Mouse (Mus musculus) neural tube, embryonic 12.5 days (tissue): ENCODE data around the gene Gse1. TPM values are rescaled to one million over a fixed set of nuclear protein-coding genes. Genes with fewer than 3 reads are reported as not detected.
A peak's percentile ranks its signal among the peaks of the same experiment; 100 is the strongest.

Source experiments
- ATAC-seq: fragments of 200-750 bp; cut with Nextera tagmentation; 2 replicates; pipeline ENCODE4 v1.8.0; 2017; ENCODE audit warnings: low read depth, mild to moderate bottlenecking, moderate TSS enrichment, moderate library complexity; ENCODE audit not compliant: low FRiP score
- H3K27ac ChIP-seq: fragments of 300-500 bp; sonication (generic); 2 replicates; pipeline ENCODE4 v1.5.1; 2016
- H3K27me3 ChIP-seq: fragments of 300-500 bp; sonication (generic); replicated peaks from 2 replicates; pipeline ENCODE4 v1.6.1; 2016; ENCODE audit warnings: mild to moderate bottlenecking
- H3K36me3 ChIP-seq: fragments of 300-500 bp; sonication (generic); 2 replicates; pipeline ENCODE4 v1.6.1; 2016; ENCODE audit warnings: mild to moderate bottlenecking
- H3K4me1 ChIP-seq: fragments of 300-500 bp; sonication (generic); 2 replicates; pipeline ENCODE4 v1.6.1; 2016
- H3K4me2 ChIP-seq: fragments of 300-500 bp; sonication (generic); replicated peaks from 2 replicates; pipeline ENCODE4 v1.6.1; 2016; ENCODE audit warnings: mild to moderate bottlenecking
- H3K4me3 ChIP-seq: fragments of 300-500 bp; sonication (generic); 2 replicates; pipeline ENCODE4 v1.5.1; 2016
- H3K9ac ChIP-seq: fragments of 300-500 bp; sonication (generic); 2 replicates; pipeline ENCODE4 v1.6.1; 2016; ENCODE audit warnings: mild to moderate bottlenecking
- H3K9me3 ChIP-seq: fragments of 300-500 bp; sonication (generic); 2 replicates; pipeline ENCODE4 v1.6.1; 2016; ENCODE audit warnings: mild to moderate bottlenecking
- WGBS: fragments of 180-500 bp; shearing (Covaris S2); methylation state at CpG from one replicate; pipeline ENCODE4 v1.1.7; 2016; 5-methylcytosine and 5-hydroxymethylcytosine counted together
- polyA plus RNA-seq: library from polyadenylated mRNA; unstranded; fragments of >200 nt; fragmentation: Nextera tagmentation; extraction: Ambion mirVana; gene quantifications from 2 replicates; pipeline ENCODE4 v1.2.1, GENCODE M21; 2016

Gse1 gene
- polyA plus RNA-seq, 1 experiment from 2014 or later = 26.0 TPM

- Histone ChIP-seq H3K4me3 (no peak overlapping the region), H3K9ac (no peak overlapping the region), H3K27me3 (no peaks in the 10 kb centered on the region), H3K4me1 (peaks cover 98% of the 10 kb centered on the region), H3K9me3 (no peaks in the 10 kb centered on the region), H3K27ac (0 out of 2 replicates have a peak overlapping the region, but pooled peaks have one; percentile 23), H3K4me2 (0 out of 2 replicates have a peak overlapping the region, but pooled peaks have one; percentile 4), H3K36me3 (no peaks in the 10 kb centered on the region)
- no peak for ATAC-seq
- WGBS = 72% methylated on average over 9 of the region's 9 CpGs
Observed at GRCm38 (mm10) chr8:120547562-120547961, 319.3 kb downstream of the Gse1 start.

GRCm38 (mm10) chr8:120548313-120548761, 320.1 kb downstream of the Gse1 start:
- Histone ChIP-seq H3K9ac (no peak overlapping the region; the same call in 1 of the 2 replicates), H3K27me3 (no peaks in the 10 kb centered on the region), H3K4me3 (no peak overlapping the region), H3K27ac (no peak overlapping the region; the same call in 1 of the 2 replicates), H3K4me1 (peaks cover 98% of the 10 kb centered on the region), H3K36me3 (0 out of 2 replicates have a peak, but pooled peaks cover under 1% of the 10 kb centered on the region), H3K9me3 (no peaks in the 10 kb centered on the region), H3K4me2 (peak overlapping the region; percentile 62)
- WGBS = 40% methylated on average over 16 of the region's 16 CpGs
- ATAC-seq = no peak

DNA sequence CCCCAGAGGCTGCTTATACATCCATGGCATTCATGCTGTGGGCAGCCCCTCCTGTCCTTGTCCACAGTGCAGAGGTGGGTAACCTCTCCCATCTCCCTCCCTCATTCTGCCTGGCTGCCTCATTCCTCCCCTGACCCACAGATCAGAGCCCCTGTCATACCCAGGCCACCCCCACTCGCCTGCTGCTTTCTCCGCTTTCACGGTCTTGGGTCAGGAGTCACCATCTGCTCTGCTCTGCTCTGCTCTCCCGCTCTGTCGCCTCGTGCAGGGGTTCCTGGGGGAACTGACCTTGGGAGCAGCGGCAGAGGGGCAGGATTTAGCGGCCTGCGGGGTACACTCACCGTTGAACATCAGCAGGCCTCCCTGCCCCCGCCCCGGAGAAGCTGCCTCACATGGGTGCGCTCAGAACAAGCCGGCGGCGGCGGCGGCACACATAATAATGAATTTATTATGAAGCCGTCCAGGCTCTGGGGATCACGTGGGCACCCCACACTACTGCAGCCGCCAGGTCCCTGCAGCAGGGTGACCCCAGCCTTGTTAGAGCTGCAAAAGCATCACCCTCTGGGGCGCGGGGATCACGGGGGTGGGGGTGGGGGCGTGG, 321.2 kb downstream of the Gse1 start:
- Histone ChIP-seq H3K9me3 (no peaks in the 10 kb centered on the region), H3K27ac (peak overlapping the region; percentile 93), H3K4me2 (peak overlapping the region; percentile 62), H3K4me1 (peaks cover 99% of the 10 kb centered on the region), H3K36me3 (peaks cover 11% of the 10 kb centered on the region), H3K9ac (peak overlapping the region; percentile 52), H3K27me3 (no peaks in the 10 kb centered on the region), H3K4me3 (peak overlapping the region; percentile 19)
- 4% methylated on average over 25 of the region's 25 CpGs for WGBS
- peak; percentile 38 for ATAC-seq

DNA sequence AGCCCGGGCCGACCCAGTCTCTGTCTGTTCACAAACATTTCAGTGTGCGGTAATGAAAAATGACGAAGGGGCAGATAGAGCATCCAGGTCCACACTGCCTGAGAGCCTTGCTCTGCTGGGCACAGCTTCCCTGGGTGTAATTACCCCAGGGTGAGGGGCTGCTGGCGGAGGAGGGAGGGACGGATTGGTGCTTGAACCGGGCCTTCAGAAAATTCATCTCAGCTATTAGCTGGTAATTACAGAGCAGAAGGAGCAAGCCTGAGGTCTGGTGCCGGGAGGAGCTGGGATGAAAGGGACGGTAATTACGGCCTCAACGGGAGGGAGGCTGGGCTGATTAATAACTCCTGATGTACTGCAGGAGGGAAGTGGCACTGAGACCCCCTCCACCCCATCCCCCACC, 321.7 kb downstream of the Gse1 start:
- 4% methylated on average over 11 of the region's 11 CpGs for WGBS
- Histone ChIP-seq H3K4me2 (peak overlapping the region; percentile 62), H3K4me3 (peak overlapping the region; percentile 19; the same call in 1 of the 2 replicates), H3K27ac (peak overlapping the region; percentile 93), H3K9me3 (no peaks in the 10 kb centered on the region), H3K4me1 (peaks cover 100% of the 10 kb centered on the region), H3K9ac (peak overlapping the region; percentile 52), H3K36me3 (peaks cover 16% of the 10 kb centered on the region), H3K27me3 (no peaks in the 10 kb centered on the region)
- peak; percentile 67 for ATAC-seq

DNA sequence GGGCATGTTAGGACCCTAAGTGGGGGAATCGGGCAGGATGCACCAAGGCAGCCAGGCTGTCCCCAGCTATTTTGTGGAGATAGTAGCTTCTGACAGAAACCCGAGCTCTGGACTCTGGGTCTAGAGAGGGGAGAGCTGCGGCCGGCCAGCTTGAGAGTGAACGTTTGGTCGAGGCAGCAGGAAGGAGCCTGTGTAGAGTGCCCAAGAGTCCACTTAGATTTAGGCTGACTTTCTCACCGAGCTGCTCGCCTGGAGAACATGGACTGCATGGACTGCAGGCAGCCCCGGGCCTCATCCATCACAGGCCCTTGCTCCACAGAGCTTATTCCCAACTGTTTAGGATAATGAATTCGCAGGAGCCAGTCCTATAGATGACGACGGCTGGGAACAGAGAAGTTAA, 322.2 kb downstream of the Gse1 start:
- no peak overlapping the region for H3K4me3 ChIP-seq
- WGBS = 9% methylated on average over 12 of the region's 12 CpGs
- peak; percentile 3; the same call in 1 of the 2 replicates for ATAC-seq

DNA sequence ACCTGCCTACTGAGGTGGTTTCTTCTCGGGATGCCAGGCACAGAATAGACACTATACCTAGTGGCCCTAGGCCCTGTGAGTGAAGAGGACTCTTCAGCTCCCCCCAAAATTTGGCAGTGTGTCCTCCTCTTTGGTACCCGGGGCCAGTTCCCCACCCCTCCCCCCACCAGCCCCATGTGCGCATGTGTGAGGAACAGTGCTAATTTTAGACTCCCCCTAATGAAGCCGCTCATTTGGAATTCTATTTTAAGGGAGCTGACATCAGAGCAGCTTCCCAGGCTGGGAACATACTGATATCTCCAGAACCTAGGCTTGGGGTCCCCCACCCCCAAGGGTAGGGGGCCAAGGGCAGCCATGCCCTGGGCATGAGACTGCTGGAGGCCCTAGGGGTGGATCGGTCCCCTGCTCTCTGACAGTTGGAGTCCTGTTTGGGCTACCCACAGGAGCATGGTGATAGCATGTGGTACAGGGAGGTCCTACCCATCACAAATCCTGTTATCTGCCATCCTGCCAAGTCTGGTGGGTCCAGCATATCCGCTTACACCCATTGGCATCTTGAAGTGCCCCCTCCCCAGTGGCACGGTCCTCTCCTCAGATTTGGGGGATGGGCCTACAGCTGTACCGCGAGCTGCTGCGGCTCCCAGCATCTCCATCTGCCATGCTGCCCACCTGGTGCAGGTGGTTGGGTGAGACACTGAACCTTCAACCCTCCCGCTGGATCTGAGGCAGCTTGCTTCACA, 322.9 kb downstream of the Gse1 start:
- peak overlapping the region; percentile 93 for H3K27ac ChIP-seq
- H3K4me2 ChIP-seq = peak overlapping the region; percentile 62
- peaks cover 100% of the 10 kb centered on the region for H3K4me1 ChIP-seq
- peaks cover 19% of the 10 kb centered on the region for H3K36me3 ChIP-seq
- no peak overlapping the region for H3K4me3 ChIP-seq
- ATAC-seq = no peak
- 76% methylated on average over 11 of the region's 11 CpGs for WGBS
- H3K9ac ChIP-seq = peak overlapping the region; percentile 27; the same call in 1 of the 2 replicates
- no peaks in the 10 kb centered on the region for H3K27me3 ChIP-seq
- no peaks in the 10 kb centered on the region for H3K9me3 ChIP-seq

More for the DNA sequence above, 322.2 kb downstream of the Gse1 start:
- H3K4me1 ChIP-seq = peaks cover 100% of the 10 kb centered on the region
- H3K27ac ChIP-seq = peak overlapping the region; percentile 93
- no peak overlapping the region for H3K9ac ChIP-seq
- no peaks in the 10 kb centered on the region for H3K9me3 ChIP-seq
- H3K27me3 ChIP-seq = no peaks in the 10 kb centered on the region
- H3K36me3 ChIP-seq = peaks cover 19% of the 10 kb centered on the region
- H3K4me2 ChIP-seq = peak overlapping the region; percentile 62

DNA sequence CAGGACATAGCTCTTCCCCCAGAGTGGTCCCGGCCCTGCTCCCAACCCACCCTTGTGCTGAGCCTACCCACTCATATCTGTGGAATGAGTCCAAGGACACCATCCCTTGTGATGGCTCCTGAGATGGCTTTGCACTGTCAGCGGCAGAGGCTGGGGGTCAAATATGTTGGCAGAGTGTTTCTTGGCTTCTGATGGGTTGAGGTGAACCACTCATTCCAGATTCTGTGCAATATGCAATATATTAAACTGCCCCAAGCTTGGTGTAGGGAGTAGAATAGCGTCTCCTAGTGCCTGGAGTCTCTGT, 323.4 kb downstream of the Gse1 start:
- Histone ChIP-seq H3K27ac (peak overlapping the region; percentile 93), H3K4me2 (peak overlapping the region; percentile 62; the same call in 1 of the 2 replicates)

GRCm38 (mm10) chr8:120552509-120552908, 324.3 kb downstream of the Gse1 start:
- WGBS = 93% methylated on average over 11 of the region's 11 CpGs
- Histone ChIP-seq H3K4me1 (peaks cover 100% of the 10 kb centered on the region), H3K4me3 (no peak overlapping the region), H3K9me3 (no peaks in the 10 kb centered on the region), H3K27ac (no peak overlapping the region), H3K27me3 (no peaks in the 10 kb centered on the region), H3K4me2 (0 out of 2 replicates have a peak overlapping the region, but pooled peaks have one; percentile 9), H3K36me3 (peaks cover 22% of the 10 kb centered on the region), H3K9ac (0 out of 2 replicates have a peak overlapping the region, but pooled peaks have one; percentile 8)
- ATAC-seq = no peak

More for the DNA sequence above, 323.4 kb downstream of the Gse1 start:
- Histone ChIP-seq H3K4me3 (no peak overlapping the region), H3K27me3 (no peaks in the 10 kb centered on the region), H3K4me1 (peaks cover 100% of the 10 kb centered on the region), H3K9me3 (no peaks in the 10 kb centered on the region), H3K9ac (no peak overlapping the region), H3K36me3 (peaks cover 19% of the 10 kb centered on the region)
- no peak for ATAC-seq
- WGBS = 85% methylated on average over 3 of the region's 3 CpGs

DNA sequence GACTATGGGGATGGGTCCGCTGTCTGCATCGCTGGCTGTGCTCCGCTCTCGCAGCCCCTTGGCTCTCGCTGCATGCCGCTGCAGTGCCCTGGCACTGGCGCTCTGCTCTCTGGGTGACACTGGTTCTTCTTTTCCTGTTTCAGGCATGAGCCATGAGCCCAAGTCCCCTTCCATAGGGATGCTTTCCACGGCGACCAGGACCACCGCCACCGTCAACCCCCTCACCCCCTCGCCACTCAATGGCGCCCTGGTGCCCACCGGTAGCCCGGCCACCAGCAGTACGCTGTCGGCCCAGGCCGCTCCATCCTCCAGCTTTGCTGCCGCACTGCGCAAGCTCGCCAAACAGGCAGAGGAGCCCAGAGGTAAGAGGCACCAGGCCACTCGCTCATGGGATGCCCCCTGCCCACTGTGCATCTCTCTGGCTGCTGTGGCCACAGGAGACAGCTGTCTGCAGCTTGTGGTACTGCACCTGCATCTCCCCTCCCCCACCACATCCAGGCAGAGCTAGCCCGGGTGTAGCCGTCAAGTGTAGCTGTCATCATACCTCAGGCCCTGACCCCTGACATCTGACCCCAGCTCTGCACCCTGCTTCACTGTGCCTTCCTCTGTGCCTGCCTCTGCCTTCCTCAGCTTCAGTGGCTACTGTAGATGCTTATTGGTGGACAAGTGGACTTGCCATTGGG, 325.3 kb downstream of the Gse1 start:
- Histone ChIP-seq H3K4me3 (no peak overlapping the region), H3K9ac (0 out of 2 replicates have a peak overlapping the region, but pooled peaks have one; percentile 21), H3K27me3 (no peaks in the 10 kb centered on the region), H3K27ac (no peak overlapping the region; the same call in 1 of the 2 replicates), H3K9me3 (no peaks in the 10 kb centered on the region), H3K36me3 (peaks cover 26% of the 10 kb centered on the region), H3K4me1 (peaks cover 100% of the 10 kb centered on the region), H3K4me2 (no peak overlapping the region)
- 89% methylated on average over 24 of the region's 24 CpGs for WGBS
- no peak for ATAC-seq

DNA sequence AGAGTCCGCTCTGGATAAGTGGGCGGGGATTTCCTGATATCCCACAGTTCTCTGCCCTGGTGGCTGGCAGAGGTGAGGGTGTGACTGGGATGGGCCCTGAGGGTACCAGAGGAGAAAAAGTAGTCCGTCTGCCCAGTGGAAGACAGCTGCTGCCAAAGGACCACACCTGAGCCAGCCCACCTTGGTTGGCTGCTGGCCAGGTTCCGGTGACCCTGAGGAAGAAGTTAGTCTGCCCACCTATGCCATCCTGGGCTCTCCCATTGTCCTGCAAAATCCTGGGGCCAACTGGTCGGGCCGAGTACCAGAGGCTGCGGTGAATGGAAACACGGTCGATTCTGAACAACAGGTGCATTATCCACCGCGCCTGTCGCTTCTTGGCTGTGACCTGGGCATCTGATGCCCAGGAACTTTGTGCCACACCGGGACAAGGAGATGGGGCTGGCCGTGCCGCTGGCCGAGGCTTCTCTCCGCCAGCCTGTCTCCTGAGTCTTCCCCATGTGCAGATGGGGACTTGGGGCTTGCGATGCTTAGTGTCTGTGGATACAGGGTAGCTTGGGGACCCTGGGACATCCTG, 326.3 kb downstream of the Gse1 start:
- Histone ChIP-seq H3K27ac (no peak overlapping the region), H3K27me3 (no peaks in the 10 kb centered on the region), H3K9ac (no peak overlapping the region), H3K4me3 (no peak overlapping the region), H3K4me2 (no peak overlapping the region), H3K4me1 (peaks cover 100% of the 10 kb centered on the region), H3K36me3 (peaks cover 26% of the 10 kb centered on the region), H3K9me3 (no peaks in the 10 kb centered on the region)
- WGBS = 91% methylated on average over 18 of the region's 18 CpGs
- no peak for ATAC-seq

DNA sequence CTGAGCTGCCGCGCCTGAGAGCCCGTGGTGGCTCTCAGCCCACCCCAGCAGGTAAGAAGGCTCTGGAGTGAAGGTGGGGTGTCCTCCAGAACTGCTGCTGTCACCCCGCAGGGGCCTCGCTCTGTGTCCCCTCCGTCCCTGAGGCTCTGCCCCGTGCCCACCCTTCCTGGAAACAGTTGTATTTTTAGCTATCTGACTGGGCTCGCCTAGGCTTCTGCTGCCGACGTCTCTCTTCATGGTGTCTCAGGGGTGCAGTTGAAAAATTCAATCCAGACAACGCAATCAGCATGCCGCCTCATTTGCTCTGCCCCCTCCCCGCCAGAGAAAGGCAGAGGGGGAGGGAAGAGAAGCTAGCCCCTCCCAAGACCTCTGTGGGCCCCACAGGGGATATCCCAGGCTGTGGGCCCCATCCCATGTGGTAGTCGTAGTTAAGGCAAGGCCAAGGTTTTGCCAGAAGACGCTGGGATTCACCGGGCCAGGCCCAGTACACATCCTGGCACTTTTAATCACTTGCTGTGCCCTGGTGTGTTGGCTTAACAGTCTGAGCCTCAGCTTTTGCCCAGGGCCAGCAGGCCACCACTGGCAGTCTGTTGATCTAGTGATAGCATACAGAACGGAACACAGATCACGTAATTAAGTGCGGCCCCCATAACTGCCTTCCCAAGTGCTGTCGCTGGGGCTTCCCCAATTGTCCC, 328.1 kb downstream of the Gse1 start:
- 54% methylated on average over 20 of the region's 20 CpGs for WGBS
- Histone ChIP-seq H3K4me1 (peaks cover 99% of the 10 kb centered on the region), H3K27ac (peak overlapping the region; percentile 68), H3K4me3 (no peak overlapping the region), H3K9me3 (no peaks in the 10 kb centered on the region), H3K36me3 (peaks cover 26% of the 10 kb centered on the region), H3K9ac (peak overlapping the region; percentile 29; the same call in 1 of the 2 replicates), H3K27me3 (no peaks in the 10 kb centered on the region), H3K4me2 (peak overlapping the region; percentile 36)
- ATAC-seq = no peak
